Mouse (Mus musculus) adrenal gland, postnatal 10 days (tissue): ENCODE measurements around the gene Psmb4. TPM values are rescaled to one million over a fixed set of nuclear protein-coding genes. Genes with fewer than 3 reads are reported as not detected.
"Not testable (repeated sequence)": the region's sequence is repeated elsewhere in the genome, so short reads cannot be mapped to it uniquely, and the experiment has no call there.

Experiments used
- DNase-seq: peaks from one replicate; pipeline ENCODE4 v3.0.0; 2021; ENCODE audit warnings: mixed read lengths
- total RNA-seq, 2 experiments: library from RNA; stranded (reverse); gene quantifications; 2 replicates each; pipeline ENCODE4 v1.2.3; 2021

The Psmb4 gene
- total RNA-seq, 2 experiments from 2014 or later: 283 to 296 TPM

GRCm38 (mm10) chr3:94906482-94906881 lies 19.7 kb upstream of the Psmb4 start:
- no peak for DNase-seq

GRCm38 (mm10) chr3:94904759-94905158 lies 18.0 kb upstream of the Psmb4 start:
- DNase-seq: not testable (repeated sequence)

GRCm38 (mm10) chr3:94902747-94903146 lies 16.0 kb upstream of the Psmb4 start:
- peak; percentile 79 for DNase-seq

GRCm38 (mm10) chr3:94894076-94894475 lies 7.3 kb upstream of the Psmb4 start:
- DNase-seq: peak; percentile 43

GRCm38 (mm10) chr3:94888595-94888994 lies 1.8 kb upstream of the Psmb4 start:
- peak; percentile 50 for DNase-seq

GRCm38 (mm10) chr3:94882579-94882978 lies 4.2 kb downstream of the Psmb4 start:
- DNase-seq: no peak

- no peak for DNase-seq
These were observed 4.9 kb downstream of the Psmb4 start for GRCm38 (mm10) chr3:94881840-94882239.

- DNase-seq: no peak
These were observed 8.1 kb downstream of the Psmb4 start for GRCm38 (mm10) chr3:94878618-94879017.

GRCm38 (mm10) chr3:94869011-94869410 lies 17.8 kb downstream of the Psmb4 start:
- DNase-seq: no peak

GRCm38 (mm10) chr3:94859471-94859870 lies 27.3 kb downstream of the Psmb4 start:
- peak; percentile 41 for DNase-seq

- no peak for DNase-seq
These were observed 34.5 kb downstream of the Psmb4 start for GRCm38 (mm10) chr3:94852215-94852614.

GRCm38 (mm10) chr3:94851731-94852130 lies 35.0 kb downstream of the Psmb4 start:
- no peak for DNase-seq

GRCm38 (mm10) chr3:94849338-94849737 lies 37.4 kb downstream of the Psmb4 start:
- peak; percentile 80 for DNase-seq

GRCm38 (mm10) chr3:94847382-94847781 lies 39.4 kb downstream of the Psmb4 start:
- no peak for DNase-seq

- DNase-seq: no peak
These were observed 47.7 kb downstream of the Psmb4 start for GRCm38 (mm10) chr3:94839101-94839500.

GRCm38 (mm10) chr3:94838631-94839030 lies 48.1 kb downstream of the Psmb4 start:
- no peak for DNase-seq

- DNase-seq: peak; percentile 88
These were observed 48.7 kb downstream of the Psmb4 start for GRCm38 (mm10) chr3:94837959-94838496.

- DNase-seq: peak; percentile 97
These were observed 49.4 kb downstream of the Psmb4 start, which contains the start of gene Pogz for GRCm38 (mm10) chr3:94837183-94837890. TSS of gene Pogz (plus strand) at chr3:94837567.

GRCm38 (mm10) chr3:94835396-94835795 lies 51.4 kb downstream of the Psmb4 start:
- DNase-seq: no peak

Other genes with a start within 250 kb of the Psmb4 start
- not detected for gene Gm10972, start 243.8 kb downstream of the Psmb4 start, total RNA-seq
- 1 to 10 TPM; 6.9 to 7.2 TPM for gene Tuft1, start 228.1 kb downstream of the Psmb4 start, total RNA-seq
- 10 to 100 TPM; 12.8 to 26.9 TPM for gene Selenbp2, start 193.4 kb downstream of the Psmb4 start, total RNA-seq
- 1 to 10 TPM; 3.1 to 4.6 TPM for gene Cgn, start 100.5 kb downstream of the Psmb4 start, total RNA-seq
- 10 to 100 TPM; 24.8 to 41.9 TPM for gene Pogz, start 49.4 kb downstream of the Psmb4 start, total RNA-seq
- 10 to 100 TPM; 73.8 to 78.3 TPM for gene Selenbp1, start 46.1 kb upstream of the Psmb4 start, total RNA-seq
- gene Rfx5, start 67.1 kb upstream of the Psmb4 start, total RNA-seq: 10 to 100 TPM; 20.2 to 31.4 TPM
- gene Pi4kb, start 87.8 kb upstream of the Psmb4 start, total RNA-seq: 10 to 100 TPM; 43.1 to 45.3 TPM
- gene Zfp687, start 128.5 kb upstream of the Psmb4 start, total RNA-seq: 10 to 100 TPM; 35.3 to 39.8 TPM
- gene Psmd4, start 155.7 kb upstream of the Psmb4 start, total RNA-seq: 100 to 1,000 TPM; 206 to 221 TPM
- gene Pip5k1a, start 220.0 kb upstream of the Psmb4 start, total RNA-seq: 10 to 100 TPM; 35.0 to 40.3 TPM
- gene Vps72, start 224.1 kb upstream of the Psmb4 start, total RNA-seq: 10 to 100 TPM; 56.2 to 69.5 TPM
- 10 to 100 TPM in 1 of 2 experiments, 1 to 10 TPM in 1; 8.1 to 25.3 TPM for gene Tmod4, start 237.5 kb upstream of the Psmb4 start, total RNA-seq
- gene Scnm1, start 247.1 kb upstream of the Psmb4 start, total RNA-seq: 10 to 100 TPM; 30.6 to 38.6 TPM
- 1 to 10 TPM; 9.2 to 9.8 TPM for gene Lysmd1, start 247.1 kb upstream of the Psmb4 start, total RNA-seq